Mouse (Mus musculus) 3134 (cell line): ENCODE data around the gene Wee2.

Experiments
- DNase-seq: peaks from one replicate; pipeline ENCODE4 v3.0.0-alpha.2; 2011; ENCODE audit warnings: low spot score; ENCODE audit not compliant: insufficient read length; ENCODE audit errors: extremely low read depth

Wee2 gene

GRCm38 (mm10) chr6:40438936-40439335 is at the start of gene Wee2:
Gene Wee2, plus strand, starts transcription at chr6:40439088.
- no peak for DNase-seq

GRCm38 (mm10) chr6:40390975-40391374 is 47.9 kb upstream of the Wee2 start:
- DNase-seq = no peak

GRCm38 (mm10) chr6:40393213-40393612 is 45.7 kb upstream of the Wee2 start:
- no peak for DNase-seq

- DNase-seq = no peak
Observed at GRCm38 (mm10) chr6:40402031-40402430, 36.9 kb upstream of the Wee2 start.

- no peak for DNase-seq
Observed at GRCm38 (mm10) chr6:40403640-40404285, 35.1 kb upstream of the Wee2 start.

- DNase-seq = no peak
Observed at GRCm38 (mm10) chr6:40411085-40411484, 27.8 kb upstream of the Wee2 start.

GRCm38 (mm10) chr6:40413046-40413445 is 25.8 kb upstream of the Wee2 start:
- DNase-seq = no peak

- no peak for DNase-seq
Observed at GRCm38 (mm10) chr6:40413565-40413964, 25.3 kb upstream of the Wee2 start.

GRCm38 (mm10) chr6:40415799-40416198 is 23.1 kb upstream of the Wee2 start:
- no peak for DNase-seq

GRCm38 (mm10) chr6:40418386-40418785 is 20.5 kb upstream of the Wee2 start:
- DNase-seq = no peak

- no peak for DNase-seq
Observed at GRCm38 (mm10) chr6:40421099-40421498, 17.8 kb upstream of the Wee2 start.

- DNase-seq = no peak
Observed at GRCm38 (mm10) chr6:40423013-40423412, 15.9 kb upstream of the Wee2 start.

GRCm38 (mm10) chr6:40423774-40424173 is 15.1 kb upstream of the Wee2 start:
- DNase-seq = no peak

GRCm38 (mm10) chr6:40427441-40427840 is 11.4 kb upstream of the Wee2 start:
- no peak for DNase-seq

GRCm38 (mm10) chr6:40428696-40429095 is 10.2 kb upstream of the Wee2 start:
- DNase-seq = no peak

- DNase-seq = no peak
Observed at GRCm38 (mm10) chr6:40429521-40429931, 9.4 kb upstream of the Wee2 start.

GRCm38 (mm10) chr6:40430251-40430650 is 8.6 kb upstream of the Wee2 start:
- no peak for DNase-seq

- no peak for DNase-seq
Observed at GRCm38 (mm10) chr6:40430878-40431277, 8.0 kb upstream of the Wee2 start.

- no peak for DNase-seq
Observed at GRCm38 (mm10) chr6:40431356-40431755, 7.5 kb upstream of the Wee2 start.

- no peak for DNase-seq
Observed at GRCm38 (mm10) chr6:40431812-40432211, 7.1 kb upstream of the Wee2 start.

GRCm38 (mm10) chr6:40432346-40433275 is 6.3 kb upstream of the Wee2 start:
- DNase-seq = no peak

GRCm38 (mm10) chr6:40434697-40435096 is 4.2 kb upstream of the Wee2 start:
- DNase-seq = no peak
